Mouse (Mus musculus): ENCODE data around the gene Mrpl48. TPM values are rescaled to one million over a fixed set of nuclear protein-coding genes. Genes with fewer than 3 reads are reported as not detected.

Gene Mrpl48
- polyA plus RNA-seq, 1 experiment from 2014 or later, result 73.9 TPM

DNA sequence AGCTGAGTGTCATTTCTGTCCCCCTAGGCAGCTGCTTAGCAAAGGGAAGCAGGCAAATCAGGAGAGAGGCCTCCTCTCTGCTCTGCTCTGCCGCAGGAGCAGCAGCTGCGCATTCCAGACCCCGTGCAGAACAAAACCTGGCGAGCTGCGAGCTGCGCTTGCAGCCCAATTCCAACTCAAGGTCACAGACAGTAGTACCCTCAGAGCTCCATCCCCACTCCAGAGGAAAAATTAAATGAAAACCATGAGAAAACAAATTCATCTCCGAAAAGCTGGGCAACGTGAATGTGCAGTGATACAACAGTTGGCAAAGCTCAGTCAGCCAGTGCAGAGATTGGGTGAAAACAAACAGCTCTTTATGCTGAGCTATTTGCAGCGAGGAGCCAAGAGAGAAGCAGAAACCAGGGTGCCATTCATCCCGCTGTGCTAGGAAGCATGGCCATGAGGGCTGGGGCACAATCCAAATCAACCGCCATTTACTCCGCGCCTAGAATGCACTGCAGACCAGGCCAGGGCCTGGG, 52.6 kb downstream of the Mrpl48 start:
- Histone ChIP-seq H3K4me3 (no peak overlapping the region), H3K4me2 (peak overlapping the region; percentile 40), H3K27me3 (no peaks in the 10 kb centered on the region), H3K27ac (peak overlapping the region; percentile 89), H3K9me3 (no peaks in the 10 kb centered on the region), H3K9ac (peak overlapping the region; percentile 44), H3K4me1 (peaks cover 11% of the 10 kb centered on the region), H3K36me3 (peaks cover 18% of the 10 kb centered on the region; the same call in 1 of the 2 replicates)
- 19% methylated on average over 13 of the region's 13 CpGs for WGBS
- 0 out of 2 replicates have a peak, but pooled peaks have one; percentile 43 for ATAC-seq (ENCODE audit: insufficient number of reproducible peaks, insufficient read depth, low FRiP score, low TSS enrichment, low read depth)

- Histone ChIP-seq H3K4me3 (no peak overlapping the region), H3K4me2 (no peak overlapping the region), H3K9me3 (no peaks in the 10 kb centered on the region), H3K27ac (peak overlapping the region; percentile 89), H3K27me3 (no peaks in the 10 kb centered on the region), H3K36me3 (peaks cover 18% of the 10 kb centered on the region; the same call in 1 of the 2 replicates), H3K9ac (no peak overlapping the region), H3K4me1 (peaks cover 11% of the 10 kb centered on the region)
- ATAC-seq (ENCODE audit: insufficient number of reproducible peaks, insufficient read depth, low FRiP score, low TSS enrichment, low read depth), result no peak
- 64% methylated on average over 5 of the region's 5 CpGs for WGBS
Observed at GRCm38 (mm10) chr7:100554939-100555338, 53.2 kb downstream of the Mrpl48 start.

DNA sequence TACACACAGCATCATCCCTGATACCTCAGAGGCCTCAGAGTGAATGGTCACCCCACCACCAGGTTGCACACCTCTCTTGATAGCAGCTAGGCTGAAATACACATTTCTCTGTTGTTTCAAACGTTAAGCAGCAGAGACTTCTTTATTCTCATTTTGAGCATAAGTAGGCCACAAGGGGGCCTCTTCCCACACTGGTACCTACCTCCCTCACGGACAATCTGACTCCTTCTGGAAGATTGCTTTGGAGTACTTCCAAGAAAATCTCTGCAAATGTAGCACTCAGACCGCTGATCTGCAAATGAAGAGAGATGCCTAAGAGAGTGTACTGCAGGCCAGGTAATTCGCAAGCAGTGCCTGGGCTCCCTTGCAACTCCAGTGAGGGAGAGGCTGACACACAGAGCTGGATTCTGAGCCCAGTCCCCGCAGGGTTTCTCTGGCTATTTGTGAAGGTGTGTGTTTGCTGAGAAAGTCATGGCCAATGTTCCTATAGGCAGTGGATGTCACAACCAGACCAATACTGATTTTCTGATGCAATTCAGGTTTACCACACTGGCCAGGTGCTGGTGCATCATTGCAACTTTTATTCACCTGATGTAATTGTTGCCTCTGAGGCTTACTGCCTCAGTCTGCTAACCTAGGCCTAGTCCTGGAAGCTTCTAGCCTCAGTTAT, 57.6 kb downstream of the Mrpl48 start:
- no peak for ATAC-seq (ENCODE audit: insufficient number of reproducible peaks, insufficient read depth, low FRiP score, low TSS enrichment, low read depth)
- Histone ChIP-seq H3K9me3 (no peaks in the 10 kb centered on the region), H3K27me3 (no peaks in the 10 kb centered on the region), H3K9ac (no peak overlapping the region), H3K4me2 (no peak overlapping the region), H3K4me3 (no peak overlapping the region), H3K27ac (no peak overlapping the region), H3K36me3 (peaks cover 38% of the 10 kb centered on the region), H3K4me1 (peaks cover 11% of the 10 kb centered on the region)
- 57% methylated on average over 5 of the region's 5 CpGs for WGBS

- no peaks in the 10 kb centered on the region for H3K27me3 ChIP-seq
- H3K36me3 ChIP-seq, result peaks cover 38% of the 10 kb centered on the region
- H3K4me2 ChIP-seq, result no peak overlapping the region
- H3K4me3 ChIP-seq, result no peak overlapping the region
- no peaks in the 10 kb centered on the region for H3K9me3 ChIP-seq
- no peak for ATAC-seq (ENCODE audit: insufficient number of reproducible peaks, insufficient read depth, low FRiP score, low TSS enrichment, low read depth)
- no peak overlapping the region for H3K9ac ChIP-seq
- peaks cover 6% of the 10 kb centered on the region for H3K4me1 ChIP-seq
- WGBS, result 88% methylated on average over 3 of the region's 3 CpGs
- H3K27ac ChIP-seq, result no peak overlapping the region
Observed at GRCm38 (mm10) chr7:100549796-100550195, 58.3 kb downstream of the Mrpl48 start.

DNA sequence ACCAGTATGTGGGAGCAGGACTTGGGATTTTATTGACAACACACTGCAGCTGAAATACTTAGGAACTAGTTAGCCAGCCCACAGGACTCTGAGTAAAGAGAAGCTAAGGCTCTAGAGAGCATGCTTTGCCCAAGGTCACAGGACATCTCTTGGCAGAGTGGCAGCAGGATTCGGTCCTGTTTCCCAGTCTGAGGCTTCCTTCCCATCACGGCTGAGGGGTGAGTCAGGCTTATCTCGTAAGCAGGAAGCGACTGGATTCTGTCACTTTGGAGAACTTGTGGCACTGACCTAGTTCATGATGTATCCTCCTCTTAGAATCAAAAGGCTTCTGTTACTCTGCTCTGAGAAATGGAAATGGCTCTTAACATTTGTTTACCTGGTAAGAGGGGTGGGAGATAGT, 60.5 kb downstream of the Mrpl48 start:
- ATAC-seq (ENCODE audit: insufficient number of reproducible peaks, insufficient read depth, low FRiP score, low TSS enrichment, low read depth), result no peak
- Histone ChIP-seq H3K9ac (no peak overlapping the region), H3K4me3 (no peak overlapping the region), H3K9me3 (no peaks in the 10 kb centered on the region), H3K27me3 (no peaks in the 10 kb centered on the region), H3K4me1 (0 out of 2 replicates have a peak, but pooled peaks cover 3% of the 10 kb centered on the region), H3K27ac (no peak overlapping the region), H3K4me2 (no peak overlapping the region), H3K36me3 (peaks cover 38% of the 10 kb centered on the region)
- 77% methylated on average over 4 of the region's 4 CpGs for WGBS

GRCm38 (mm10) chr7:100544437-100544836, 63.7 kb downstream of the Mrpl48 start:
- Histone ChIP-seq H3K4me2 (no peak overlapping the region), H3K27me3 (no peaks in the 10 kb centered on the region), H3K9ac (no peak overlapping the region), H3K4me3 (no peak overlapping the region), H3K4me1 (0 out of 2 replicates have a peak, but pooled peaks cover 3% of the 10 kb centered on the region), H3K36me3 (peaks cover 34% of the 10 kb centered on the region), H3K27ac (no peak overlapping the region), H3K9me3 (no peaks in the 10 kb centered on the region)
- ATAC-seq (ENCODE audit: insufficient number of reproducible peaks, insufficient read depth, low FRiP score, low TSS enrichment, low read depth), result no peak
- WGBS, result 61% methylated on average over 1 of the region's 1 CpGs

GRCm38 (mm10) chr7:100539516-100539915, 68.6 kb downstream of the Mrpl48 start:
- 92% methylated on average over 9 of the region's 9 CpGs for WGBS
- H3K4me1 ChIP-seq, result peaks cover 10% of the 10 kb centered on the region
- no peak for ATAC-seq (ENCODE audit: insufficient number of reproducible peaks, insufficient read depth, low FRiP score, low TSS enrichment, low read depth)

DNA sequence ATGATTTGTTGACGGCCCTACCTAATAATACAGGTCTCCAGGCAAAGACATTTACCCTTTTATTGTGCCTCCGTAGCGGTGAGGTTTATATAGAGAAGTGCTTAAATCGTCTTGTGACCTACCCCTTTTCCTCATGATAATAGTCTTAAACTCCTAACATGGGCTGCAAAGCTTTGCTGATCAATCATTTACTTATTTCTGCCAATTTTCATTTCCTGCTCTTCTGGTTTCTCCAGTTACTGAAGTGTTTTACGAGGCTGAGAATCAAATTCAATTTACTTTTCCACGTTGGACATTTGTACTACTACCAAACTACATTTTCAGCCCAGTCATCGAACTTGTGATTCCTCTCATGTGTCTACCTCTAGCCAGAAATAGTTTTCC, 70.6 kb downstream of the Mrpl48 start:
- 32% methylated on average over 7 of the region's 7 CpGs for WGBS
- Histone ChIP-seq H3K9me3 (no peaks in the 10 kb centered on the region), H3K4me2 (peak overlapping the region; percentile 62), H3K36me3 (peaks cover 19% of the 10 kb centered on the region), H3K4me3 (peak overlapping the region; percentile 70), H3K27me3 (no peaks in the 10 kb centered on the region), H3K27ac (0 out of 2 replicates have a peak overlapping the region, but pooled peaks have one; percentile 81), H3K4me1 (peaks cover 10% of the 10 kb centered on the region), H3K9ac (peak overlapping the region; percentile 81)
- no peak for ATAC-seq (ENCODE audit: insufficient number of reproducible peaks, insufficient read depth, low FRiP score, low TSS enrichment, low read depth)

More at GRCm38 (mm10) chr7:100539516-100539915, 68.6 kb downstream of the Mrpl48 start:
- no peaks in the 10 kb centered on the region for H3K9me3 ChIP-seq
- H3K4me3 ChIP-seq, result no peak overlapping the region
- H3K4me2 ChIP-seq, result no peak overlapping the region
- peaks cover 19% of the 10 kb centered on the region for H3K36me3 ChIP-seq
- no peaks in the 10 kb centered on the region for H3K27me3 ChIP-seq
- no peak overlapping the region for H3K9ac ChIP-seq
- H3K27ac ChIP-seq, result no peak overlapping the region

- no peaks in the 10 kb centered on the region for H3K27me3 ChIP-seq
- peaks cover 19% of the 10 kb centered on the region for H3K36me3 ChIP-seq
- under 1% methylated on average over 33 of the region's 33 CpGs for WGBS
- peak within 1 kb of the TSS; percentile 70 for H3K4me3 ChIP-seq
- no peaks in the 10 kb centered on the region for H3K9me3 ChIP-seq
- H3K4me1 ChIP-seq, result peaks cover 10% of the 10 kb centered on the region
- peak within 1 kb of the TSS; percentile 81 for H3K9ac ChIP-seq
- ATAC-seq (ENCODE audit: insufficient number of reproducible peaks, insufficient read depth, low FRiP score, low TSS enrichment, low read depth), result peak; percentile 98
- H3K4me2 ChIP-seq, result peak within 1 kb of the TSS; percentile 62
- peak within 1 kb of the TSS; percentile 81 for H3K27ac ChIP-seq
Observed at GRCm38 (mm10) chr7:100536804-100537518, 71.1 kb downstream of the Mrpl48 start, which contains the start of gene Coa4. Coa4 (plus strand) TSS chr7:100537071.

DNA sequence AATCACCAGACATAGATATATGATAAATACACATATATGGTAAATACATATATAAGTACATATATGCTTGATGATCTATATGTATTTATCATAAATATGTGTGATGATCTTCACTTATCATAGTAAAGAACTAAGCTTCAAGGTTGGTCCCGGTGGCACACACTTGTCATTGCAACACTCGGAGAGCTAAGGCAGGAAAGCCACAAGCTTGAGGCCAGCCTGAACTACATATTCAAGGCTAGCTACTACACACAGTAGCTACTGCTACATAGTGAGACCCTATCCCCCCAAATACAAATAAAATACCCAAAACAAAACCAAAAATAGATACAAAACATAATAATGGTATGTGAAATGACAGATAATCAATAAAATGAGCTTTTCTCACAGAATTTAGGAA, 72.3 kb downstream of the Mrpl48 start:
- peak overlapping the region; percentile 70; the same call in 1 of the 2 replicates for H3K4me3 ChIP-seq

DNA sequence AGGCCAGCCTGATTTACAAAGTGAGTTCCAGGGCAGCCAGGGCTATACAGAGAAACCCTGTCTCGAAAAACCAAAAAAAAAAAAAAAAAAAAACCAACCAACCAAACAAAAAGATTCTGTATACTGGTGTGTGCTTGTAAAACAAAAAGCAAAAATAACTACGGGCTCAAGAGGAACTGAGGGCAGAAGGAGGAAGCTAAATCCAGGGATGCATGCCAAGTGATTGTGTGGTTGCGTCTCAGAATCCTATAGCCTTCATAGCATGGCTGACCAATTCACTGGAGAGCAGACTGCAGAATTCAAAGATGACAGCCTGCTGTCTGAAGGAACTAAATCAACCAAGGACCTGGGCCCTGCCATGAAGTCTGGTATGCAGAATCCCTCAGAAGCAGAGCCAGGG, 73.9 kb downstream of the Mrpl48 start:
- Histone ChIP-seq H3K9me3 (no peaks in the 10 kb centered on the region), H3K36me3 (peaks cover 4% of the 10 kb centered on the region), H3K27me3 (no peaks in the 10 kb centered on the region), H3K9ac (no peak overlapping the region), H3K4me2 (no peak overlapping the region), H3K27ac (no peak overlapping the region), H3K4me1 (peaks cover 10% of the 10 kb centered on the region), H3K4me3 (no peak overlapping the region)
- 82% methylated on average over 3 of the region's 3 CpGs for WGBS
- ATAC-seq (ENCODE audit: insufficient number of reproducible peaks, insufficient read depth, low FRiP score, low TSS enrichment, low read depth), result no peak

More for the DNA sequence above, 72.3 kb downstream of the Mrpl48 start:
- no peak for ATAC-seq (ENCODE audit: insufficient number of reproducible peaks, insufficient read depth, low FRiP score, low TSS enrichment, low read depth)
- Histone ChIP-seq H3K27me3 (no peaks in the 10 kb centered on the region), H3K9me3 (no peaks in the 10 kb centered on the region), H3K4me1 (peaks cover 10% of the 10 kb centered on the region), H3K4me2 (peak overlapping the region; percentile 62), H3K9ac (no peak overlapping the region), H3K27ac (no peak overlapping the region), H3K36me3 (peaks cover 19% of the 10 kb centered on the region)
- WGBS, result 88% methylated on average over 2 of the region's 2 CpGs
